Mouse (Mus musculus): ENCODE measurements around the gene Snx29. TPM values are rescaled to one million over a fixed set of nuclear protein-coding genes. Genes with fewer than 3 reads are reported as not detected.

The Snx29 gene
- polyA plus RNA-seq, 1 experiment from 2014 or later: 21.7 TPM

GRCm38 (mm10) chr16:11623032-11623431 lies 300.3 kb downstream of the Snx29 start:
- WGBS: 84% methylated on average over 3 of the region's 3 CpGs

GRCm38 (mm10) chr16:11624121-11624520 lies 301.4 kb downstream of the Snx29 start:
- Histone ChIP-seq H3K4me1 (replicated peaks) (0 out of 2 replicates have a peak, but pooled peaks cover 7% of the 10 kb centered on the region), H3K9me3 (no peaks in the 10 kb centered on the region), H3K9ac (replicated peaks) (no peak overlapping the region), H3K27me3 (no peaks in the 10 kb centered on the region), H3K4me3 (replicated peaks) (no peak overlapping the region), H3K36me3 (no peaks in the 10 kb centered on the region), H3K4me2 (replicated peaks) (no peak overlapping the region), H3K27ac (no peak overlapping the region)
- WGBS: 82% methylated on average over 2 of the region's 2 CpGs
- ATAC-seq: no peak

More at GRCm38 (mm10) chr16:11623032-11623431, 300.3 kb downstream of the Snx29 start:
- H3K27me3 ChIP-seq: no peaks in the 10 kb centered on the region
- H3K27ac ChIP-seq: no peak overlapping the region
- H3K4me3 ChIP-seq (replicated peaks): no peak overlapping the region
- H3K9me3 ChIP-seq: no peaks in the 10 kb centered on the region
- H3K36me3 ChIP-seq: no peaks in the 10 kb centered on the region
- H3K4me2 ChIP-seq (replicated peaks): no peak overlapping the region
- no peak overlapping the region for H3K9ac ChIP-seq (replicated peaks)
- H3K4me1 ChIP-seq (replicated peaks): 0 out of 2 replicates have a peak, but pooled peaks cover 7% of the 10 kb centered on the region
- no peak for ATAC-seq

- Histone ChIP-seq H3K27ac (no peak overlapping the region), H3K27me3 (no peaks in the 10 kb centered on the region)
These were observed 303.3 kb downstream of the Snx29 start for GRCm38 (mm10) chr16:11626004-11626481.

GRCm38 (mm10) chr16:11626616-11627015 lies 303.9 kb downstream of the Snx29 start:
- H3K9ac ChIP-seq (replicated peaks): no peak overlapping the region
- no peaks in the 10 kb centered on the region for H3K9me3 ChIP-seq
- no peaks in the 10 kb centered on the region for H3K36me3 ChIP-seq
- no peak for ATAC-seq
- 0 out of 2 replicates have a peak, but pooled peaks cover 7% of the 10 kb centered on the region for H3K4me1 ChIP-seq (replicated peaks)
- H3K27me3 ChIP-seq: no peaks in the 10 kb centered on the region
- 85% methylated on average over 2 of the region's 2 CpGs for WGBS
- no peak overlapping the region for H3K4me2 ChIP-seq (replicated peaks)
- no peak overlapping the region for H3K4me3 ChIP-seq (replicated peaks)
- H3K27ac ChIP-seq: no peak overlapping the region

More at GRCm38 (mm10) chr16:11626004-11626481, 303.3 kb downstream of the Snx29 start:
- 54% methylated on average over 1 of the region's 1 CpGs for WGBS
- ATAC-seq: no peak
- no peaks in the 10 kb centered on the region for H3K36me3 ChIP-seq
- H3K4me3 ChIP-seq (replicated peaks): no peak overlapping the region
- 0 out of 2 replicates have a peak, but pooled peaks cover 7% of the 10 kb centered on the region for H3K4me1 ChIP-seq (replicated peaks)
- no peaks in the 10 kb centered on the region for H3K9me3 ChIP-seq
- H3K4me2 ChIP-seq (replicated peaks): no peak overlapping the region
- H3K9ac ChIP-seq (replicated peaks): no peak overlapping the region

GRCm38 (mm10) chr16:11627866-11628638 lies 305.3 kb downstream of the Snx29 start:
- Histone ChIP-seq H3K9ac (replicated peaks) (no peak overlapping the region), H3K36me3 (no peaks in the 10 kb centered on the region), H3K4me1 (replicated peaks) (0 out of 2 replicates have a peak, but pooled peaks cover 7% of the 10 kb centered on the region), H3K4me2 (replicated peaks) (no peak overlapping the region), H3K4me3 (replicated peaks) (no peak overlapping the region), H3K27ac (no peak overlapping the region), H3K27me3 (no peaks in the 10 kb centered on the region), H3K9me3 (no peaks in the 10 kb centered on the region)
- ATAC-seq: no peak
- 86% methylated on average over 9 of the region's 9 CpGs for WGBS

GRCm38 (mm10) chr16:11629704-11630103 lies 307.0 kb downstream of the Snx29 start:
- 81% methylated on average over 7 of the region's 7 CpGs for WGBS
- Histone ChIP-seq H3K9ac (replicated peaks) (no peak overlapping the region), H3K4me3 (replicated peaks) (no peak overlapping the region), H3K27me3 (no peaks in the 10 kb centered on the region), H3K9me3 (no peaks in the 10 kb centered on the region), H3K27ac (no peak overlapping the region), H3K4me1 (replicated peaks) (0 out of 2 replicates have a peak, but pooled peaks cover 7% of the 10 kb centered on the region), H3K36me3 (peaks cover 5% of the 10 kb centered on the region; the same call in 1 of the 2 replicates), H3K4me2 (replicated peaks) (no peak overlapping the region)
- ATAC-seq: no peak

GRCm38 (mm10) chr16:11630489-11630888 lies 307.8 kb downstream of the Snx29 start:
- Histone ChIP-seq H3K27ac (no peak overlapping the region), H3K9ac (replicated peaks) (no peak overlapping the region), H3K4me1 (replicated peaks) (0 out of 2 replicates have a peak, but pooled peaks cover 7% of the 10 kb centered on the region), H3K27me3 (no peaks in the 10 kb centered on the region), H3K9me3 (no peaks in the 10 kb centered on the region), H3K36me3 (peaks cover 5% of the 10 kb centered on the region; the same call in 1 of the 2 replicates), H3K4me2 (replicated peaks) (no peak overlapping the region), H3K4me3 (replicated peaks) (no peak overlapping the region)
- 65% methylated on average over 5 of the region's 5 CpGs for WGBS
- ATAC-seq: no peak

GRCm38 (mm10) chr16:11632205-11632747 lies 309.6 kb downstream of the Snx29 start:
- Histone ChIP-seq H3K27ac (no peak overlapping the region), H3K4me3 (replicated peaks) (no peak overlapping the region), H3K4me1 (replicated peaks) (peaks cover 13% of the 10 kb centered on the region), H3K36me3 (peaks cover 5% of the 10 kb centered on the region; the same call in 1 of the 2 replicates), H3K9ac (replicated peaks) (no peak overlapping the region), H3K27me3 (no peaks in the 10 kb centered on the region), H3K4me2 (replicated peaks) (no peak overlapping the region), H3K9me3 (no peaks in the 10 kb centered on the region)
- no peak for ATAC-seq
- 94% methylated on average over 2 of the region's 2 CpGs for WGBS

- WGBS: 78% methylated on average over 7 of the region's 7 CpGs
- no peak overlapping the region for H3K4me3 ChIP-seq (replicated peaks)
- H3K9ac ChIP-seq (replicated peaks): no peak overlapping the region
- peaks cover 5% of the 10 kb centered on the region; the same call in 1 of the 2 replicates for H3K36me3 ChIP-seq
- ATAC-seq: no peak
- peaks cover 19% of the 10 kb centered on the region for H3K4me1 ChIP-seq (replicated peaks)
- no peak overlapping the region for H3K4me2 ChIP-seq (replicated peaks)
- H3K27me3 ChIP-seq: no peaks in the 10 kb centered on the region
- no peaks in the 10 kb centered on the region for H3K9me3 ChIP-seq
- no peak overlapping the region; the same call in 1 of the 2 replicates for H3K27ac ChIP-seq
These were observed 313.6 kb downstream of the Snx29 start for GRCm38 (mm10) chr16:11636196-11636733.

- WGBS: 1% methylated on average over 3 of the region's 3 CpGs
- no peak overlapping the region for H3K9ac ChIP-seq (replicated peaks)
- no peaks in the 10 kb centered on the region for H3K9me3 ChIP-seq
- no peak overlapping the region for H3K4me2 ChIP-seq (replicated peaks)
- no peak overlapping the region for H3K4me3 ChIP-seq (replicated peaks)
- peak overlapping the region; percentile 15 for H3K27ac ChIP-seq
- peak; percentile 58; the same call in 1 of the 2 replicates for ATAC-seq
- H3K36me3 ChIP-seq: peaks cover 5% of the 10 kb centered on the region; the same call in 1 of the 2 replicates
- H3K27me3 ChIP-seq: no peaks in the 10 kb centered on the region
- H3K4me1 ChIP-seq (replicated peaks): peaks cover 19% of the 10 kb centered on the region
These were observed 314.2 kb downstream of the Snx29 start for GRCm38 (mm10) chr16:11636902-11637301.

- peaks cover 19% of the 10 kb centered on the region for H3K4me1 ChIP-seq (replicated peaks)
- no peak overlapping the region for H3K27ac ChIP-seq
- H3K27me3 ChIP-seq: no peaks in the 10 kb centered on the region
- no peak overlapping the region for H3K9ac ChIP-seq (replicated peaks)
- peaks cover 5% of the 10 kb centered on the region; the same call in 1 of the 2 replicates for H3K36me3 ChIP-seq
- no peak overlapping the region for H3K4me2 ChIP-seq (replicated peaks)
- no peaks in the 10 kb centered on the region for H3K9me3 ChIP-seq
- no peak for ATAC-seq
- no peak overlapping the region for H3K4me3 ChIP-seq (replicated peaks)
These were observed 315.1 kb downstream of the Snx29 start for GRCm38 (mm10) chr16:11637794-11638193.

GRCm38 (mm10) chr16:11638739-11639138 lies 316.0 kb downstream of the Snx29 start:
- WGBS: 86% methylated on average over 1 of the region's 1 CpGs
- H3K27ac ChIP-seq: no peak overlapping the region
- H3K9me3 ChIP-seq: no peaks in the 10 kb centered on the region
- no peak overlapping the region for H3K9ac ChIP-seq (replicated peaks)
- ATAC-seq: no peak
- no peak overlapping the region for H3K4me2 ChIP-seq (replicated peaks)
- H3K4me3 ChIP-seq (replicated peaks): no peak overlapping the region
- peaks cover 3% of the 10 kb centered on the region; the same call in 1 of the 2 replicates for H3K36me3 ChIP-seq
- H3K4me1 ChIP-seq (replicated peaks): peaks cover 24% of the 10 kb centered on the region
- H3K27me3 ChIP-seq: no peaks in the 10 kb centered on the region
